Mouse (Mus musculus) thymus, postnatal 10 days (tissue): ENCODE data around the gene Dcun1d1.
A peak's percentile ranks its signal among the peaks of the same experiment; 100 is the strongest.

ENCODE experiments used
- DNase-seq, 2 experiments: peaks; one replicate each; pipeline ENCODE4 v3.0.0; 2021; ENCODE audit warnings: low spot score in 2 of 2

The Dcun1d1 gene

GRCm38 (mm10) chr3:35937345-35937744 lies at the start of gene Dcun1d1:
TSS of gene Dcun1d1 (minus strand) at chr3:35937445.
- no peak for DNase-seq

- no peak for DNase-seq
These were observed 49.0 kb upstream of the Dcun1d1 start for GRCm38 (mm10) chr3:35986266-35986665.

GRCm38 (mm10) chr3:35973551-35973950 lies 36.3 kb upstream of the Dcun1d1 start:
- DNase-seq, result peak; percentile 17 to 52

- DNase-seq, result peak in 1 of 2 experiments; percentile 27
These were observed 35.7 kb upstream of the Dcun1d1 start for GRCm38 (mm10) chr3:35972985-35973384.

- DNase-seq, result no peak
These were observed 33.9 kb upstream of the Dcun1d1 start for GRCm38 (mm10) chr3:35971149-35971548.

GRCm38 (mm10) chr3:35970441-35970840 lies 33.2 kb upstream of the Dcun1d1 start:
- no peak for DNase-seq

- no peak for DNase-seq
These were observed 30.2 kb upstream of the Dcun1d1 start for GRCm38 (mm10) chr3:35967366-35967921.

GRCm38 (mm10) chr3:35966493-35966892 lies 29.2 kb upstream of the Dcun1d1 start:
- DNase-seq, result no peak

- no peak for DNase-seq
These were observed 27.7 kb upstream of the Dcun1d1 start for GRCm38 (mm10) chr3:35964928-35965327.

GRCm38 (mm10) chr3:35963921-35964320 lies 26.7 kb upstream of the Dcun1d1 start:
- no peak for DNase-seq

GRCm38 (mm10) chr3:35963401-35963800 lies 26.2 kb upstream of the Dcun1d1 start:
- DNase-seq, result no peak

GRCm38 (mm10) chr3:35962967-35963366 lies 25.7 kb upstream of the Dcun1d1 start:
- no peak for DNase-seq

GRCm38 (mm10) chr3:35957230-35957629 lies 20.0 kb upstream of the Dcun1d1 start:
- no peak for DNase-seq

- no peak for DNase-seq
These were observed 17.8 kb upstream of the Dcun1d1 start for GRCm38 (mm10) chr3:35954901-35955575.

- no peak for DNase-seq
These were observed 16.6 kb upstream of the Dcun1d1 start for GRCm38 (mm10) chr3:35953816-35954215.

- DNase-seq, result no peak
These were observed 15.9 kb upstream of the Dcun1d1 start for GRCm38 (mm10) chr3:35953184-35953583.

- DNase-seq, result no peak
These were observed 11.0 kb upstream of the Dcun1d1 start for GRCm38 (mm10) chr3:35948197-35948596.

GRCm38 (mm10) chr3:35940520-35941135 lies 3.4 kb upstream of the Dcun1d1 start:
- DNase-seq, result no peak

- DNase-seq, result no peak
These were observed 2.8 kb upstream of the Dcun1d1 start for GRCm38 (mm10) chr3:35940047-35940446.

GRCm38 (mm10) chr3:35933405-35933777 lies 3.9 kb downstream of the Dcun1d1 start:
- peak; percentile 43 to 56 for DNase-seq

- DNase-seq, result peak; percentile 64 to 72
These were observed 4.4 kb downstream of the Dcun1d1 start for GRCm38 (mm10) chr3:35932735-35933404.

- DNase-seq, result peak; percentile 43 to 55
These were observed 5.1 kb downstream of the Dcun1d1 start for GRCm38 (mm10) chr3:35931896-35932727.
